Mouse (Mus musculus) hematopoietic stem cell, adult 5-6 weeks (primary cell): Measurements from ENCODE around the gene Dcun1d4. TPM values are rescaled to one million over a fixed set of nuclear protein-coding genes. Genes with fewer than 3 reads are reported as not detected.
"Not testable (repeated sequence)": the region's sequence is repeated elsewhere in the genome, so short reads cannot be mapped to it uniquely, and the experiment has no call there.

Source experiments
- ATAC-seq, 2 experiments: fragments of 125-278 bp in 1 of 2; replicated peaks in 1 of 2; 2 replicates each; pipeline ENCODE4 v1.8.0; 2016 to 2017; ENCODE audit warnings: inconsistent platforms in 2 of 2, mild to moderate bottlenecking in 2 of 2, moderate number of reproducible peaks in 2 of 2, low read depth in 1 of 2, moderate TSS enrichment in 1 of 2; ENCODE audit not compliant: low FRiP score in 2 of 2, poor library complexity in 2 of 2, severe bottlenecking in 2 of 2, insufficient read depth in 1 of 2, low TSS enrichment in 1 of 2
- total RNA-seq: library from RNA; stranded (forward); fragments of 172-1452, 232-1000 nt; gene quantifications from 2 replicates; pipeline ENCODE4 v1.2.3, GENCODE M21; 2017

Dcun1d4 gene
- total RNA-seq, 1 experiment from 2014 or later, result 18.2 TPM

DNA sequence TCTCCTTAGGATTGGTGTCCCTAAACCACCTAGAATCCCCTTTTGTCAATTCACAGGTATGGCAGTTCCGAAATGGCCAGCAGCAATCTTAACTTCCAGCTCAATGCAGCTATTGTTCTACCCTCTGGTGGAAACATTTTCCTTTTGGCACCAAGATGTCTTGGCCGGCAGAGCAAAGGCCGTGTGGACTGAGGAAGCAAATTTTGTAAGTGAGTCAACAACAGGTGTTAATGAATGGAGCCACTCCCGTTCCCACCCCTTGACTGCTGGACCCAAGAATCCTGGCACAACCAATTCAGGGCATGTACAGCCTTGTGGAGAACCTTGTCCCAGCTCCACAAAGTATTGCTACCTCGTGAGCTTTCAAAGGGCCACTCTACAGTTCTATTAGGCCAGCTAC, 85.3 kb downstream of the Dcun1d4 start:
- no peak for ATAC-seq

DNA sequence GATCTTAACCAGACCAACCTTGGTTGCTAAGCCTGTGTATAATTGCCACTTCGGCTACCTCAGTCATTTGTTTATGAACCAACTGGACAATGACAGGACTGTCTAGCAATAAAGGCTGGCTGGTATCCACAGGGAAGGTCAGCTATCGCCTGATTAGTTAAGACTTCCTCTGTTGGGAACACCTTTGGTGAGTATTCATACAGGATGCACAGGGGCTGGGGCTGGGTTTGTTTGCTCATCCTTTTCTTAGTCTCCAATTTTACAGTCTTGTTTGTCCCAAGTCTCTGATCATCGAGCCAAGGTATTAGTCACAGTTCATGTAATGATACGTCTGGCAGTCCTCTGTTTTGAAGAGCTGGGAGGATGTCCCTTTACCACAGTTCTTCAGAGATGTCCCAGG, 86.1 kb downstream of the Dcun1d4 start:
- ATAC-seq, result no peak

DNA sequence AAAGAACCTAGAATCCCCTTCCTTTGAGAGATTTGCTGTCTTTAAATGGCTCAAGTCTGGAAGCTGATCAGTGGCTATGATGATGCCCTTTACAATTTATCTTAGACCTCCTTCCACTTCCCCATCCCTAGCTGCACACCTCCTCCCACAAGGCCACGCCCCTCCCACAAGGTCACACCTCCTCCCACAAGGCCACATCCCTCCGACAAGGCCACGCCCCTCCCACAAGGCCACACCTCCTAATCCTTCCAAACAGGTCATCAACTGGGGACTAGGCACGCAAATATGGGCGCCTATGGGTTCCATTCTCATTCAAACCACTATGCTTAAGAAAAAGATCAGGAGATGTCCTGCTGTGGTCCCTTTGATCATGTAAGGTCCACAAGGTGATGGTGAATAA, 88.4 kb downstream of the Dcun1d4 start:
- no peak for ATAC-seq

DNA sequence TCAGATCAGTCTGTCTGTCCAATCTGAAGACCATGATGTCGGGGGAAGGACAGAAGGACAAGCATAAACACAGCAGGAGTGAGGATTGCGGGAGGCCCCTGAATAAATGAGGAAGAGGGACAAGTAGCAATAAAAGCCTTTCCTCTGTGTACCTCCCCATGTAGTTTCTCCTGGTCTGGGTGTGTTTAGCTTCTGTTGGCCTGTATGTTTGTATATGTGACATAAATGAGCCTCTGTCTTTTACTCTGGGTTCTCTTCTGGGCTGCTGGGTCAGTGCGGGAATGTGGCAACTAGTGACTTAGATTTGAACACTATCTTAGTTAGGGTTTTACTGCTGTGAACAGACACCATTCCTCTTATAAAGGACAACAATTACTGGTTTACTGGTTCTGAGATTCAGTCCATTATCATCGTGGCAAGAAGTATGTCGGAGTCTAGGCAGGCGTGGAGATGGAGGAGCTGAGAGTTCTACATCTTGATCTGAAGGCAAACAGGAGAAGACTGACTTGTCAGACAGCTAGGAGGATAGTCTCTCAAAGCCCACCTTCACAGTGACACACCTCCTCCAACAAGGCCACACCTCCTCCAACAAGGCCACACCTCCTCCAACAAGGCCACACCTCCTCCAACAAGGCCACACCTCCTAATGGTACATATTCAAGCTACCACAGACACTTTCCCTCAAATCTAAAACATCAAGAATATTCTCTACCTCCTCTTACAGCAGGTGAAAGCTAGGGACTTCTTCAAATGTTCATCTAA, 90.8 kb downstream of the Dcun1d4 start:
- no peak for ATAC-seq

DNA sequence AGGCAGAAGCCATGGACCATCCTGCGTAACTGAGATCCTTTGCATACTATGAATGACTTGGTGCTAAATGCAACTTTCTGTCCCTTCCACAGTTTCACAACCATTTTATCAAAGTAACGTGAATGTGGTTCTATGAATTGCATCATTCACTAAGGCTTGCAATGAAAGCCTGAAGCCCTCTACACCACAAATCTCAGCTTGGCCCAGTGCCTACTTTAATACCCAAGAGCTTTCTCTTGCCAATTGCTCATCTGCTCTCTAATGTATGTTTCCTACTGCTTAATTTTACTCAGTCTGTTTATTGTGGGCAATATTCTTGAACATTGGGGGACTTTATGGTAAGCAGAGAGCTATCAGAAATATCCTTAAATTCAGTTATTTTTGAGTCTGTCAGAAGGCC, 92.0 kb downstream of the Dcun1d4 start:
- ATAC-seq, result no peak

DNA sequence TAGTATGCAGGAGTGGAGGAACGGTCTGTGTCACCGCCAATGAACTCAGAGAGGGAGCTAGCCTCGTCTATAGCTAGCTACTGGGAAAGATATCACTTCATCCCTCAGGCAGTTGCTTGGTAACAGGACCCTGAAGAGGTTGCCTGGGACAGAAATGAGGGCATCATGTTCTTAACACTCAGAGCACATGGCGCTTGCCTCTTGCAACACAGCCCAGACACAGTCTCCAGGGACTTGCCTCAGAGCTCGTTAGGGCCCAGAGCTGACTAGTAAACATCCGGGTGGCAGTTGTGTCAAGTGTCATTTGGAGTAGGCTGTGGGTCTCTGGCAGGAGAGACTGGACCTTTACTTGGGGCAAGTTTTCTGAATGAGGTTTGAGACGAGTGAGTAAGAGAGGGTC, 93.0 kb downstream of the Dcun1d4 start:
- no peak for ATAC-seq

DNA sequence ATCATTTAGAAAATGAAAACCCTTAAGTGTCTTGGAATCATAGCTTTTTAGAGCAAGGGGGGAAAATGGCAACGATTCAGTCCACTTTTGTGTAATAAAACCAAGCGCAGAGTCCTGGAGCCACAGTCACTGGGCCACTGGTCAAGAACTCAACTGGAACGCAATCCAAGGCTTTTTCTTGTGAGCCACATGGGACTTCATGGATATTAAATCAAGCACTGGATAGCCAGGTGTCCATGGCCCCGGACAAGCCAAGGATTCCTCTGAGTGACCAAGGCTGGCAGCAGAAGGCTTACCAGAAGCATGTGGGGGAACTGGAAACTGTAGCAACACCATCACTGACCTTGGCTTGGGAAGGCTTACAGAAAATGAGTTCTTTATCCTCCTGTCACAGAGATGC, 93.8 kb downstream of the Dcun1d4 start:
- ATAC-seq, result no peak

DNA sequence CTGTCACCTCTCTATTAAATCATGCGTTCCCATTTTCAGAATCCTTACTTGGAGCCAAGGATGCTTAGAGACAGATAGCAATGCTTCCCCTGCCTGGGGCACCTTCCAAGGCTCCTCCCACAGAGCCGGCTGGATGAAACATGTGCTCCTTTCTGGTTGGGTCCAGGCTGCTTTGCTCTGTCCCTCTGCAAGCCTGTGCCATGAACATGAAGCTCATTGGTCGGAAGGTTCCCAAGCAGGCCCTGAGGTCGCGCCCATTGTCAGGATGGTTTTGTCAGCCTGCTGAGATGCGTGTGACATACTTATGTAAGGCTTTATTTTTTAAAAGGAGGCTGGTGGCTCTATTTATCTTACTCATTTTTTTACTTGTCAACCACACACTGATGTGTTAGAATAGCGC, 95.9 kb downstream of the Dcun1d4 start:
- no peak for ATAC-seq

DNA sequence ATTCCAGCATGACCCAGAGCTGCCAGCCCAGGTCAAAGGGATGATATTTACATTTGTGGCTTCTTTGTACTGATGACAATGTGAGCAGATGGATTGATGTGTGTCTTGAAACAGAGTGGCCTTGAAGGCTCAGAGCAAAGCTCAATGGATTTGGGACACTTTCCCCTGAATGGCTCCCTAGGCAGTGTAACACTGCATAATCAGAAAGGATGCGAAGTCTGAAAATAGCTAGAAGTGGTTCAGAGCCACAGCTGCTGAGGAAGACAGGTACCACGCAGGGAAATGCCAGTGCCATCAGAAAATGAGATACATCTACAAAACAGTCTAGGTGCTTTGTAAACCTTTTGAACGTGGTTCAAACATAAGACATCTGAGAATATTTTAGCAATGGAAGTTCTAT, 97.3 kb downstream of the Dcun1d4 start:
- ATAC-seq, result no peak

DNA sequence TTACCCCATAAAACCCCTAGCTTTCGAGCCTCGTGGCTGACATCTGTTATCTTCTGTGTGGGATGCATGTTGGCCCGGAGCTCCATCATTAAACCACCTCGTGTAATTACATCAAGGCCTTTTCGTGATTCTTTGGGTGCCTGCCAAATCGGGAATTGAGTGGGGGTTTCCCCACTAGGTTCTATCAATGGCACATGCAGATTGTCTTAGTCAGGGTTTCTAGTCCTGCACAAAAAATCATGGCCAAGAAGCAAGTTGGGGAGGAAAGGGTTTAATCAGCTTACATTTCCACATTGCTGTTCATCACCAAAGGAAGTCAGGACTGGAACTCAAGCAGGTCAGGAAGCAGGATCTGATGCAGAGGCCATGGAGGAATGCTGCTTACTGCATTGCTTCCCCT, 103.2 kb downstream of the Dcun1d4 start:
- ATAC-seq, result not testable (repeated sequence)

DNA sequence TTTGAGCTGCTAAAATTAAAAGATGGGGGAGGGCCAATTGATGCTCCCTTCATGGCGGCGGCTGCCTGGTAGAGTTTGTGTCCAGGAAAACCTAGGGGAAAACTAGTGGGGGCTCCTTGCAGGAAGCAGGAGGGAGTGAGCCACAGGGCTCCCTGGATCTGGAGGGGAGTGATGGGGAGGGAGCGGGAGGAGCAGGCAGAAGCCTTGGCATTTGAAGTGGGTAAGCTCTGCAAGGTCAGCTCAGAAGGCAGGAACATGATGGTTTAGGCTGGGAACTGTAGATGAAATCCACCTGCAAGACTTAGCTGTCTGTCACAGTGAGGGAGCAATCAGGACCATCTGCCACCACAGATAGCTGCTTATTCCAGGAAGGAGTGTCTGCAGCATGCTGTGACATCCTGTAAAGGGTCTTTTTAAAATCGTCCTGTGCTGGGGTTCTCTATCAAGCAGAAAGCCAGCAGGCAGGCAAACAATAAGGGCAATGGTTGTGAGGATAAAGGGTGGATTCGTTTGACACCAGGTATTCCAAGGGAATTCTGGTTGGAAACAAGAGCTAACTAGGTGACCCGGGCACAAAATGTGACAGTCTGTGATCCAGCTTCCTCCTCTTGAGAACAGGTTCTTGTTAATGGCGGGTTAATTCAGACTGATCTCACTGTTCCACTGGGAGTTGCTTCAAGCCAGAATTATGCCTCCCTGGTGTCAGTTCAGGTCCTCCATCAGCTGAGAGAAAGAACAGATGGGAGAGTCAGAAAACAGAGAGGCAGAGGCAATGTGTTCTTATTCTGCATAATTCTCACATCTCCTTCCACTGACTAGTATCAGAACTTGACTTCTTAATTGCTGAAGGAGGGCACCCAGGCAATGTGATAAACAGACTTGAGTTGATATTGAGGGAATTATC, 104.7 kb downstream of the Dcun1d4 start:
- ATAC-seq, result no peak

DNA sequence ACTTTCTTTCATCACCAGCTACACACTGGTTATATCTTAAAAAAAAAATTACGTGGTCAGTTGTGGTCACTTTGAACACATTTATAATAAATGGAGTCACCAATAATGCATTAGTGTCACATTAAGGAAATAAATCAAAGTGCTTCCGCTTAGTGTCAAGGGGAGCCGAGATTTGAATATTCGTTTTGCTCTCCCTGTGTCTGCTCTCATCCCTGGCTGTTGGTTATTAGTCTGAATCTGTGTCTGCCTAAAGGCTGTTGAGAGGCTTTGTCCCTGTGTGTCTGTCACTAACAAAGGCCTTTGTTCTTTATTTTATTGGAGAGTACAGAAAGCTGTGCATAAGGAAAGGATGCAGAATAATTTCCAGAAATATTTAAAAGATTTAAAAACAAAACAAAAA, 105.8 kb downstream of the Dcun1d4 start:
- ATAC-seq, result no peak

DNA sequence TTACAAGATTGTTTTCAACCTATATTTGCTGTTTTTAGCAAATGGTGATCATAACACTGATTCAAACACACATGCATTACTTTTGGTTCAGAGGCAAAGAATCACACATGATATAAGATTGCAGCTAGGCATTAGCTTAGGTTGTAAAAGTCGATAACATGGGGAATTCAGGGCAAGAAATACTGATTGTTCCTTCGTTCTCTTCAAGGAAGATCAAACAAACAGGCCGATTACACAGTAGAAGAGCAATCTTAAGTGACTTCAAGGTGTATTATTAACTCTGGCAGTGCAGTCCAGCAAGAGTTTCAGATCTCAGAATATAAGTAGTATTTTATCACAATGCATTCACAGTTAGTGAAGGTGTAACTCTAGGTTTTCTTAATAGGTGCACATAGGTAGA, 106.3 kb downstream of the Dcun1d4 start:
- ATAC-seq, result no peak

DNA sequence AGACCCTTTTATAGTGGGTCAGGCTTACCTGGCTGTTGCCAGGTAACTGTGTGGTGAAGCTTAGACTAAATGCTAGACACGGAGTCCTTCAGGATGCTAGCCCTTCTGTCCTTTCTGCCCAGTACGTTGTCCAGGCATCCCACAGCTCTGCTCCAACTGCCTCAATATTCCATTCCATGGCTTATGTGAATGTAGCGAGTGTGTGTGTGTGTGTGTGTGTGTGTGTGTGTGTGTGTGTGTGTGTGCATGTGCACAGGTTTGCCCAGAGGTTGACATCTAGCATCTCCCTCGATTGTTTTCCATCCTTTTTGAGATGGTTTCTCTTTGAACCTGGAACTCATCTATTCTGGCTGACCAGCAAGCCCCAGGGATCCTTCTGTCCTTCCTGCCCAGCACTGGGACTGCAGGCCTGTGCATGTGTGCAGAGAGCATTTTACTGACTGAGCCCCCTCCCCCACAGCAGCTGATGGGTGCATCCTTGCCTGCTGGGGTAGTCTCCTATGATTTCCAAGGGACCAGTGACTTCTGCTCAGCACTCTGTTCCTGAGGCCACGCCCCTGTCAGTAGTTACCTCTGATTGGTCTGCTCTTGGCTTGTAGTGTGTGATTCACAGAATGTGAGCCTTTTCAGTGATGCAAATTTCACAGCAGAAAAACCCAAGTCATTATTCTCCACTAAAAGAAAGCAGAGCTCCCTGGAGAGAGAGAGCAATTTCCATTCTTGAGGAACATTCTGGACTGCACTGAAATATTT, 118.3 kb downstream of the Dcun1d4 start:
- no peak for ATAC-seq

DNA sequence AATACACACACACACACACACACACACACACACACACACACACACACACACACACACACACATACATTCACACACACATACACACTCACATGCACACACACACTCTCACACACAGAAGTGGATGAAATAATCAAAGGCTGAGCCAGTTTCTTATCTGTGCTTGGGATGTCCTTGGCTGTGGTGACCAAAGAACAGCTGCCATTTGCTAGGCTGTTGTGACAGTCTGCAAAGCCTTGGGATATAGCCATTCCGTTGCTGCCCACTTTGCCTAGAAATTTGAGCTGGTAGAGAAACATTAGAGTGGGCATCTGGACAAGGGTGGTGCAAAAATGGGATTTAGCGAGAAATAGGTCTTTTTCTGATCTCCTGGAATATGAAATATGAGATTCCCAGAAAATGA, 119.2 kb downstream of the Dcun1d4 start:
- no peak for ATAC-seq

DNA sequence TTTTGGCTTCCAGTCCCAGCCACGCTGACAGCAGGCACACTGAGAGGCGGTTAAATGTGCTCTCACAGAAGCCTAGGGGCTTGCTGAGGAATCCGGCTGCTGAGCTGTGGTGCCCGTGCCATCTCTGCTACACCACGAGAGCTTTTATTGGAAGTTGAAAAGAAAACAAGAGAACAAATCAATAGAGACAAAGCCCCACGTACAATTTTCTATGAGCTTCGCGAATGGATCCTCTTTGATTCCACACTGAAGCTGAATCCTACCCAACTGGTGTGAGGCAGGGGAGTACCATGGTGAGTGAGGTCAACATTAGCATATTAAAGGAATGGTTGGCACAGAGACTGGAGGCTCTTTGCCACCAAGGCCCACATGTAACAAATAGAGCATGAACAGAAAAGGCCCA, 120.6 kb downstream of the Dcun1d4 start:
- no peak for ATAC-seq

DNA sequence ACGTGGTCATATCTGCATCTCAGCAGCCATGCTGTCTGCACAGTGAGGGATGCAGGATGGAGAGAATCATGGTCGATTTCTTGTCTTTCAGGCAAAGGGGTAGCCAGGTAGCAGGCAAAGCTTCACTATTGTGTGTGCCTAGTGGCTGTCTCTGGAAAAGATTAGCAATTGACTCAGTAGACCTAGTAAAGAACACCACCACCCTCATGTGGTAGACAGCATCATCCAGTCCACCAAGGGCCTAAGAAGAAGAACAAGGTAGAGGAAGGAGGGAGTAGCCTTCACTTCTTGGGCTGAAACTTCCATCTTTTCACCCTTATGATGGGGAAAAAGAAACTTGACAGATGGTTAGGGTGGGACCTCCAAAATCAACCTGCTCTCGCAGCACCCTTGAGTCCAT, 122.1 kb downstream of the Dcun1d4 start:
- ATAC-seq, result no peak

DNA sequence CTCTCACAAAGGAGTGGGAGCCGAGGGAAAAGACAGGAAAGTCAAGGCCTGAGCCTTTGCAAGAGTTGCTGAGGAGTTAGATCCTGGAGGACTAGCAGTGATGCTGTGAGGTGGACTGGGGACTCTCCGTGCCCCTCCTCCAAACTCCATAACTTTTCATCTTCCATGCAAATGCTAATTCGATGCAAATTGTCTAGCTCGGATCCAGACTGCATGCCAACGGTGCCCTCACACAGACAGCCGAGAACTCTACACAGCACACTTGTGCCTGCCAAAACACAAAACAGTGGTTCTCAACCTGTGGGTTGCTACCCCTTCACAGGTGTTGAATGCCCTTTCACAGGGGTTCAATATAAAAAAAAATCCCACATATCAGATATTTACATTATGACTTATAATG, 123.7 kb downstream of the Dcun1d4 start:
- no peak for ATAC-seq
